Mouse (Mus musculus) kidney, adult 18-20 months (tissue): ENCODE results near the gene 1700025G04Rik.

ENCODE experiments used
- DNase-seq: peaks from one replicate; pipeline ENCODE4 v3.0.0; 2021

Gene 1700025G04Rik

GRCm38 (mm10) chr1:152075725-152076124, 14.2 kb downstream of the 1700025G04Rik start:
- DNase-seq = no peak

GRCm38 (mm10) chr1:152070441-152070840, 19.5 kb downstream of the 1700025G04Rik start:
- no peak for DNase-seq

- no peak for DNase-seq
These were observed 20.2 kb downstream of the 1700025G04Rik start for GRCm38 (mm10) chr1:152069745-152070144.

GRCm38 (mm10) chr1:152067919-152068318, 22.0 kb downstream of the 1700025G04Rik start:
- DNase-seq = no peak

- no peak for DNase-seq
These were observed 24.4 kb downstream of the 1700025G04Rik start for GRCm38 (mm10) chr1:152065527-152065926.

GRCm38 (mm10) chr1:152063357-152064145, 26.4 kb downstream of the 1700025G04Rik start:
- no peak for DNase-seq

GRCm38 (mm10) chr1:152061745-152062144, 28.2 kb downstream of the 1700025G04Rik start:
- DNase-seq = no peak

GRCm38 (mm10) chr1:152060265-152060664, 29.7 kb downstream of the 1700025G04Rik start:
- no peak for DNase-seq

GRCm38 (mm10) chr1:152058776-152059175, 31.1 kb downstream of the 1700025G04Rik start:
- no peak for DNase-seq

GRCm38 (mm10) chr1:152053112-152053511, 36.8 kb downstream of the 1700025G04Rik start:
- no peak for DNase-seq

- peak; percentile 18 for DNase-seq
These were observed 38.1 kb downstream of the 1700025G04Rik start for GRCm38 (mm10) chr1:152051858-152052257.

- no peak for DNase-seq
These were observed 39.9 kb downstream of the 1700025G04Rik start for GRCm38 (mm10) chr1:152050037-152050436.

- no peak for DNase-seq
These were observed 41.6 kb downstream of the 1700025G04Rik start for GRCm38 (mm10) chr1:152048291-152048690.

GRCm38 (mm10) chr1:152047416-152047815, 42.5 kb downstream of the 1700025G04Rik start:
- no peak for DNase-seq

GRCm38 (mm10) chr1:152043453-152043852, 46.5 kb downstream of the 1700025G04Rik start:
- no peak for DNase-seq

GRCm38 (mm10) chr1:152042409-152042808, 47.5 kb downstream of the 1700025G04Rik start:
- no peak for DNase-seq

- no peak for DNase-seq
These were observed 48.9 kb downstream of the 1700025G04Rik start for GRCm38 (mm10) chr1:152041005-152041404.

- no peak for DNase-seq
These were observed 49.9 kb downstream of the 1700025G04Rik start for GRCm38 (mm10) chr1:152040053-152040452.

- no peak for DNase-seq
These were observed 50.3 kb downstream of the 1700025G04Rik start for GRCm38 (mm10) chr1:152039588-152039987.

- DNase-seq = no peak
These were observed 51.8 kb downstream of the 1700025G04Rik start for GRCm38 (mm10) chr1:152038086-152038485.

GRCm38 (mm10) chr1:152037589-152037988, 52.3 kb downstream of the 1700025G04Rik start:
- DNase-seq = no peak

- DNase-seq = no peak
These were observed 55.2 kb downstream of the 1700025G04Rik start for GRCm38 (mm10) chr1:152034766-152035165.

GRCm38 (mm10) chr1:152033731-152034130, 56.2 kb downstream of the 1700025G04Rik start:
- DNase-seq = no peak

GRCm38 (mm10) chr1:152032144-152032543, 57.8 kb downstream of the 1700025G04Rik start:
- DNase-seq = no peak

GRCm38 (mm10) chr1:152030546-152030945, 59.4 kb downstream of the 1700025G04Rik start:
- DNase-seq = no peak
